Mouse (Mus musculus): ENCODE data around the gene Atp6v1fnb.

DNA sequence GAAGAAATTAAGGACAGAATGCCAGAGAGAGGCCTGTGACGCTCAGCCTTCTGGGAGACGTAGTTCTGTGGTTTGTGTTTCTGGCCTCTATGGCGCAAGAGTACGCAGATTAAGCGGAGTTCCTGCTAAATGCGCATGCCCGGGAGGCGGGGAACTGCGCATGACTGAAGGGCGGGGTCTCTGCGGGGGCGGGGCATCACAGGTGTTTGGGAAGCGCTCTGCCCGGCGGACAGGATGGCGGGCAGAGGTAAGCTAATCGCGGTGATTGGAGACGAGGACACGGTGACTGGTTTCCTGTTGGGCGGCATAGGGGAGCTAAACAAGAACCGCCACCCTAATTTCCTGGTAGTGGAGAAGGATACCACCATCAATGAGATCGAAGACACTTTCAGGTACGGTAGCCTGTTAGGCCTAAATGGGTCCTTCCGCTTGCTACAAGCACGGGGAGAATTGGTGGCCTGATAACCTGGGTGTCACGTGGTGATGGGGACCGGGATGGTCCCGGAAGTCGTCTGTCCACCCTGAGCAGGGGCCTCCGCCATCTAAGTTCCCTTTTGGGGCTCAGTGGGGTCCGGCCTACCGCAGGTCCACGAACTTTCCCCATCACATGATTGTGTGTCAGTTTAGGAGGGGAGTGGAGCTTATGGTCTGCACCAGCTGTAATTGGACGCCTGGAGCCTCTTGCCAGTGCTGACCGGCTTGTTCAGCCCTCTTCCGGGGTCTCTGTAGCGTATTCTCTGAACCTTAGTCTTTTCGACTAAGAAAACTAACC is 3.5 kb upstream of the Atp6v1fnb start, which contains the start of gene Atp6v1f:
- TF ChIP-seq POLR2A (IDR thresholded peaks at IDR 0.05; ENCODE audit: borderline replicate concordance, extremely low read depth, insufficient read depth, insufficient read length, poor library complexity, severe bottlenecking) = peak; percentile 36; the same call in 1 of the 2 replicates
- no peak for TF ChIP-seq CTCF (IDR thresholded peaks at IDR 0.05; ENCODE audit: borderline replicate concordance, extremely low read depth, insufficient read depth, insufficient read length)
